Mouse (Mus musculus) neural tube, embryonic 13.5 days (tissue): ENCODE results near the gene Tmed1. TPM values are rescaled to one million over a fixed set of nuclear protein-coding genes. Genes with fewer than 3 reads are reported as not detected.
"Not testable (repeated sequence)": the region's sequence is repeated elsewhere in the genome, so short reads cannot be mapped to it uniquely, and the experiment has no call there.

ENCODE experiments used
- ATAC-seq: fragments of 200-750 bp; cut with Nextera tagmentation; 2 replicates; pipeline ENCODE4 v1.8.0; 2017; ENCODE audit warnings: low read depth, mild to moderate bottlenecking, moderate TSS enrichment, moderate library complexity
- H3K27ac ChIP-seq: fragments of 300-500 bp; sonication (generic); replicated peaks from 2 replicates; pipeline ENCODE4 v1.5.1; 2015; ENCODE audit warnings: moderate library complexity, mild to moderate bottlenecking, inconsistent platforms
- H3K27me3 ChIP-seq: fragments of 300-500 bp; sonication (generic); 2 replicates; pipeline ENCODE4 v1.6.1; 2015; ENCODE audit warnings: mild to moderate bottlenecking, inconsistent platforms
- H3K36me3 ChIP-seq: fragments of 300-500 bp; sonication (generic); 2 replicates; pipeline ENCODE4 v1.6.1; 2015; ENCODE audit warnings: mild to moderate bottlenecking, inconsistent platforms
- H3K4me1 ChIP-seq: fragments of 300-500 bp; sonication (generic); replicated peaks from 2 replicates; pipeline ENCODE4 v1.6.1; 2015; ENCODE audit warnings: inconsistent platforms
- H3K4me2 ChIP-seq: fragments of 300-500 bp; sonication (generic); 2 replicates; pipeline ENCODE4 v1.6.1; 2015; ENCODE audit warnings: inconsistent platforms, mild to moderate bottlenecking, moderate library complexity
- H3K4me3 ChIP-seq: fragments of 300-500 bp; sonication (generic); 2 replicates; pipeline ENCODE4 v1.5.1; 2015; ENCODE audit warnings: mild to moderate bottlenecking, inconsistent platforms
- H3K9ac ChIP-seq: fragments of 300-500 bp; sonication (generic); 2 replicates; pipeline ENCODE4 v1.6.1; 2015; ENCODE audit warnings: moderate library complexity, mild to moderate bottlenecking, inconsistent platforms
- H3K9me3 ChIP-seq: fragments of 300-500 bp; sonication (generic); 2 replicates; pipeline ENCODE4 v1.6.1; 2016; ENCODE audit warnings: inconsistent platforms
- WGBS: fragments of 180-500 bp; shearing (Covaris S2); methylation state at CpG from one replicate; pipeline ENCODE4 v1.1.7; 2015; 5-methylcytosine and 5-hydroxymethylcytosine counted together
- polyA plus RNA-seq: library from polyadenylated mRNA; unstranded; fragments of >200 nt; fragmentation: Nextera tagmentation; extraction: Ambion mirVana; gene quantifications from 2 replicates; pipeline ENCODE4 v1.2.1, GENCODE M21; 2015

The Tmed1 gene
- polyA plus RNA-seq, 1 experiment from 2014 or later, result 53.9 TPM

DNA sequence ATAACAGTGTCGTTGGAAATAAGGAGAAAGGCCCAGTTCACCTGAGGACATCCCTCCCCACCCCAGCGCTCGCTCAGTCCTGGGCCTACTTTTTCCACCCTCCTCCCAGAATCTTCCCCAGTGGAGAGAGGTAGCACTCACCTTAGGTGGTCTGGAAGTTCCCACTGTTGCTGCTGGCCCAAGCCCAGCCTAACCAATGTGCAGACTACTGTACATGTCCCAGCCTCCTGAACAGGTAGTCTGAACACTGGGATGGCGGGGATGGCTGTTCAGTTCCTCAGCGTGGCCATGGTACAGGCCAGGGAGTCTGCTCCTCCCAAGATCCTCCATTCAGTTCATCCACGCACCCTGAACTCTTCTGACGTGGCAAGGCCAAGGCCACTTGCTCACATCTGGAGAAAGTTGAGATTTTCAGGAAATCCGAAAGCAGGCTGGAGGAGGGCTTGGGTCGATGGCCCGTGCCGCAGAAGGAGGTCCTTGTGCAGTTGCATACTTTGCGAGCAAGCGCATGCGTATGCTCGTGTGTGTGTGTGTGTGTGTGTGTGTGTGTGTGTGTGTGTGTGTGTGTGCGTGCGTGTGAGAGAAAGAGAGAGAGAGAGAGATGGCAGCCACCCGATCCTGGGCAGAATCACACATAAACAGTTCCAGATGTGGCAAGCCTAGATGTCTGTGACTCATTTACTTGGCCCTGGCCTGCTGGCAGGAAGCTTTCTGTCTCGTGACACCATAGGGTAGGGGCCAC, 13.6 kb downstream of the Tmed1 start:
- H3K9me3 ChIP-seq, result no peaks in the 10 kb centered on the region
- no peak for ATAC-seq
- H3K4me1 ChIP-seq, result no peaks in the 10 kb centered on the region
- H3K27me3 ChIP-seq, result no peaks in the 10 kb centered on the region
- peak overlapping the region; percentile 13; the same call in 1 of the 2 replicates for H3K4me2 ChIP-seq
- H3K27ac ChIP-seq, result peak overlapping the region; percentile 42; the same call in 1 of the 2 replicates
- no peak overlapping the region for H3K9ac ChIP-seq
- 83% methylated on average over 19 of the region's 19 CpGs for WGBS
- no peak overlapping the region for H3K4me3 ChIP-seq
- peaks cover 56% of the 10 kb centered on the region for H3K36me3 ChIP-seq

DNA sequence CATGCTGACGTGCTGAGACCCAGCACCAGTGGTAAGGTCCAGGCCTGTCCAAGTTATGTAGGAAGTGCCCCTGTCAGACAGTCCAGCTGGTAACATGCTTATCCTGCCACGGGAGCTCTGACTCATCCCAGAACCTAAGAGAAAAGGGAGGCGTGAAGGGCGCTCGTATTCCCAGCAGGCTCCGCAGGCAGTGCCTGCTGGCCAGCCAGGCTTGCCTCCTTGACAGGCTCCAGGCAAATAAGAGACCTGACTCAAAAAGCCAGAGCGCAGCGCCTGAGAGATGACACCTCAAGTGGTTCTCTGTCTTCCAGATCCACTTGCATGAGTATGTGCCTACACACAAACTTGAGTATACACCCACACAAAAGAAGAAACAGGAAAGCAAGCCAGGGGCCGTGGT, 15.3 kb downstream of the Tmed1 start:
- no peak for ATAC-seq
- no peak overlapping the region for H3K4me3 ChIP-seq
- 89% methylated on average over 9 of the region's 9 CpGs for WGBS
- H3K36me3 ChIP-seq, result peaks cover 62% of the 10 kb centered on the region
- H3K9ac ChIP-seq, result no peak overlapping the region
- H3K9me3 ChIP-seq, result no peaks in the 10 kb centered on the region
- H3K4me1 ChIP-seq, result no peaks in the 10 kb centered on the region
- H3K4me2 ChIP-seq, result no peak overlapping the region
- H3K27ac ChIP-seq, result no peak overlapping the region
- H3K27me3 ChIP-seq, result no peaks in the 10 kb centered on the region

DNA sequence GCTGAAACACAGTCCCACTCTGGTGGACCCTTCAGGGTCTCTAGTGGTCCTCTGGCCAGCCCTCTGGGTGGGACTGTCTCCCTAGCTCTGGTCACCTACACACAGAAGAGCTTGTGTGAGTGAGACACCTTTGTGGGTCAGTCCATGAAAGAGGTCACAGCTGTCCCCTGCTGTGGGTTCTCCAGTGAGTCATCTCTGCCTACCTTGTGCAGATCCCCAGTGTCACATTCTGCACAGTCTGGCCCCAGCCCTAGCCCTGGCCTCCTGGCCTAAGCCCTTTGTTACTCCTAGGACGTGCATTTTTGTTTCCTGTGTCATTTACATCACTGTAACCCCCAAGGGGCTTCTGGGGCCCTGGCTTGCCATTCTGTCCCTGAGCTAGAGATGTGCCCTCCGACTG, 16.1 kb downstream of the Tmed1 start:
- Histone ChIP-seq H3K36me3 (peaks cover 61% of the 10 kb centered on the region), H3K9me3 (no peaks in the 10 kb centered on the region)

DNA sequence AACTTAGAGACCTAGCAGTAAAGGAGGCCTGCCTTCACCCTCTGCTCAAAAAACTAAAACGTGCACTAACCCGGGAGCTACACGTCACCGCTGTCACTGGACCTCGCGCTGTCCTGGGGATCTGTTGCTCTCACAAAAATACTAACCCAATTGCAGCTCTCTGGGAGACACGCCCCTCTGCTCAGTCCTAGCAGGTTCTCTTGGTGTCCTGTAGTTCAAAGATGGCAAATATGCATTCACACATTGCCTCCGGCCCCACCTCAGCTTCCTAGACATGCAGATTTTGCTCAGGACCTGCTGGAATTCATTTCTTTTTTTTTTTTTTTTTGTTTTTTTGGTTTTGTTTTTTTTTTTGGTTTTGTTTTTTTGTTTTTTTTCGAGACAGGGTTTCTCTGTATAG, 19.4 kb downstream of the Tmed1 start:
- Histone ChIP-seq H3K27ac (no peak overlapping the region), H3K36me3 (peaks cover 72% of the 10 kb centered on the region), H3K9me3 (no peaks in the 10 kb centered on the region), H3K4me1 (no peaks in the 10 kb centered on the region), H3K4me2 (no peak overlapping the region), H3K27me3 (no peaks in the 10 kb centered on the region), H3K9ac (no peak overlapping the region), H3K4me3 (no peak overlapping the region)
- no peak for ATAC-seq
- WGBS, result 94% methylated on average over 9 of the region's 9 CpGs

More for the DNA sequence above, 16.1 kb downstream of the Tmed1 start:
- 55% methylated on average over 2 of the region's 2 CpGs for WGBS
- no peak overlapping the region for H3K4me3 ChIP-seq
- H3K27ac ChIP-seq, result no peak overlapping the region
- ATAC-seq, result no peak
- H3K27me3 ChIP-seq, result no peaks in the 10 kb centered on the region
- no peak overlapping the region for H3K9ac ChIP-seq
- H3K4me1 ChIP-seq, result no peaks in the 10 kb centered on the region
- H3K4me2 ChIP-seq, result no peak overlapping the region

DNA sequence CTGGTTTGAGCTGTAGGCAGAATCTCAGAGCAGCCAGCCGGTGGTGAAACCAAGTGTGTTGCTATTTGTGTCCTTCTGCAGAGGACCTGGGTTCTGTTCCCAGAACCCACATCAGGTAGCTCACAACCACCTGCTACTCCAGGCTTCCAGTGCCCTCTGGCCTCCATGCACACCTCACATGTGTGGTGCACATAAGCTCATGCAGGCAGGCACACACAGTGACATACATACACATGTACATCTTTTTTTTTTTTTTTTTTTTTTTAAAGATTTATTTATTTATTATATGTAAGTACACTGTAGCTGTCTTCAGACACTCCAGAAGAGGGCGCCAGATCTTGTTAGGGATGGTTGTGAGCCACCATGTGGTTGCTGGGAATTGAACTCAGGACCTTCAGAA, 21.8 kb downstream of the Tmed1 start:
- H3K4me1 ChIP-seq, H3K27ac ChIP-seq, H3K27me3 ChIP-seq, H3K4me2 ChIP-seq, ATAC-seq, H3K9me3 ChIP-seq, H3K4me3 ChIP-seq, H3K9ac ChIP-seq: not testable (repeated sequence)
- WGBS, result 90% methylated on average over 1 of the region's 2 CpGs
- peaks cover 81% of the 10 kb centered on the region for H3K36me3 ChIP-seq

DNA sequence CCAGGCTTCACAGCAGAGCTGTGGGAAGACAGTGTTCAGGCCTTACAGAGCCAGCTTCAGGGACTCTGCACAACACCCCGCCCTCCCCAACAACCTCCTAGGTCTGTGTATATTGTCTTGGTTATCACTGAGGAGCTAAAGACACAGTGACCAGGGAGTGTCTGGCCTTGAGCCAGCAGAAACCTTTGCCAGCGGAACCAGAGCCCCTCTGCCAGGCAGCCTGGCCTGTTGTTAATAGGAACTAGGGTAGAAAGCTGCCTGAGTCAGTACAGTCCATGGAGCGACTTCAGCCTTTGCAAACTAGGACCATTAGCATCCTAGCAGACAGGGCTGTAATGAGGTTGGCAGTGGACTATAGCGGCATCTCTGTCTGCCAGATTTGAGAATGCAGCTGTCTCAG, 26.0 kb downstream of the Tmed1 start:
- H3K27me3 ChIP-seq, result no peaks in the 10 kb centered on the region
- 89% methylated on average over 4 of the region's 4 CpGs for WGBS
- no peaks in the 10 kb centered on the region for H3K4me1 ChIP-seq
- H3K9me3 ChIP-seq, result no peaks in the 10 kb centered on the region
- H3K4me2 ChIP-seq, result no peak overlapping the region
- H3K36me3 ChIP-seq, result peaks cover 90% of the 10 kb centered on the region
- H3K4me3 ChIP-seq, result no peak overlapping the region
- no peak overlapping the region for H3K9ac ChIP-seq
- ATAC-seq, result 0 out of 2 replicates have a peak, but pooled peaks have one; percentile 22
- H3K27ac ChIP-seq, result no peak overlapping the region

DNA sequence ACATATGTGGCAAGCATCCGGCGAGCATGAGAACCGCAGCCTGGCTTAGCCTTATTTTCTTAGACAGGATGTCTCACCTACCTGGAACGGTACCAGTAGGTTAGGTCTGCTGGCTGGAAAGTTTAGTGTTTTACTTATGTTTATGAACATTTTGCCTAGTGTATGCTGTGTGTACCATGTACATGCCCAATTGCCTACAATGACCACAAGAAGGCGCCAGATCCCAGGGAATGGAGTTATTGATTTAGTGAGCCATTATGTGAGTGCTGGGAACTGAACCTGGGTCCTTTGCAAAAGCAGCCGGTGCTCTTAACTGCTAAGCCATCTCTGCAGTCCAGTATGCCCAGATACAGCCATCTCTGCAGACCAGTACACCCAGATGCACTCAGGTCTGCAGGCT, 32.3 kb downstream of the Tmed1 start:
- no peak for ATAC-seq
- H3K4me2 ChIP-seq, result no peak overlapping the region
- H3K9me3 ChIP-seq, result no peaks in the 10 kb centered on the region
- WGBS, result 97% methylated on average over 6 of the region's 6 CpGs
- no peak overlapping the region for H3K4me3 ChIP-seq
- no peak overlapping the region for H3K27ac ChIP-seq
- H3K36me3 ChIP-seq, result peaks cover 98% of the 10 kb centered on the region
- no peaks in the 10 kb centered on the region for H3K27me3 ChIP-seq
- no peaks in the 10 kb centered on the region for H3K4me1 ChIP-seq
- no peak overlapping the region for H3K9ac ChIP-seq

DNA sequence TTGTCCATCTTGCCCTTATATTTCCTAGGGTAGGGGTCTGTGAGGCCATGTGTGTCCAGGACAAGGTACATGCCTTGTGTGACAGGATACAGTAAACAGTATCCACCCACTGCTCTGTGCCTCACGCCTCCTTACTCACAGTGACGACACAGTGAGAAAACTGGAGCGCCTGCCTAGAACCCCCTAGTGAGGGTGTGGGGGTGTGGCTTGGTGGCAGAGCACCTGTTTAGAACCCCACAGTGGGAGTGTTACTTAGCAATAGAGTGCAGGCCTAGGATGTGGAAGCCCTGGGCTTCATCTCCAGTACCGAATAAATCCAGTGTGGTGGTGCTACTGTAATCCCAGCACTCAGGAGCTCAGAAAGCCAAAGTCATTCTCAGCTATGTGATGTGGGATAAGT, 37.1 kb downstream of the Tmed1 start:
- H3K27me3 ChIP-seq, result no peaks in the 10 kb centered on the region
- no peak overlapping the region for H3K4me3 ChIP-seq
- no peak overlapping the region for H3K9ac ChIP-seq
- no peak for ATAC-seq
- no peaks in the 10 kb centered on the region for H3K4me1 ChIP-seq
- no peak overlapping the region for H3K27ac ChIP-seq
- peaks cover 96% of the 10 kb centered on the region for H3K36me3 ChIP-seq
- H3K4me2 ChIP-seq, result no peak overlapping the region
- H3K9me3 ChIP-seq, result no peaks in the 10 kb centered on the region
- 89% methylated on average over 4 of the region's 4 CpGs for WGBS

DNA sequence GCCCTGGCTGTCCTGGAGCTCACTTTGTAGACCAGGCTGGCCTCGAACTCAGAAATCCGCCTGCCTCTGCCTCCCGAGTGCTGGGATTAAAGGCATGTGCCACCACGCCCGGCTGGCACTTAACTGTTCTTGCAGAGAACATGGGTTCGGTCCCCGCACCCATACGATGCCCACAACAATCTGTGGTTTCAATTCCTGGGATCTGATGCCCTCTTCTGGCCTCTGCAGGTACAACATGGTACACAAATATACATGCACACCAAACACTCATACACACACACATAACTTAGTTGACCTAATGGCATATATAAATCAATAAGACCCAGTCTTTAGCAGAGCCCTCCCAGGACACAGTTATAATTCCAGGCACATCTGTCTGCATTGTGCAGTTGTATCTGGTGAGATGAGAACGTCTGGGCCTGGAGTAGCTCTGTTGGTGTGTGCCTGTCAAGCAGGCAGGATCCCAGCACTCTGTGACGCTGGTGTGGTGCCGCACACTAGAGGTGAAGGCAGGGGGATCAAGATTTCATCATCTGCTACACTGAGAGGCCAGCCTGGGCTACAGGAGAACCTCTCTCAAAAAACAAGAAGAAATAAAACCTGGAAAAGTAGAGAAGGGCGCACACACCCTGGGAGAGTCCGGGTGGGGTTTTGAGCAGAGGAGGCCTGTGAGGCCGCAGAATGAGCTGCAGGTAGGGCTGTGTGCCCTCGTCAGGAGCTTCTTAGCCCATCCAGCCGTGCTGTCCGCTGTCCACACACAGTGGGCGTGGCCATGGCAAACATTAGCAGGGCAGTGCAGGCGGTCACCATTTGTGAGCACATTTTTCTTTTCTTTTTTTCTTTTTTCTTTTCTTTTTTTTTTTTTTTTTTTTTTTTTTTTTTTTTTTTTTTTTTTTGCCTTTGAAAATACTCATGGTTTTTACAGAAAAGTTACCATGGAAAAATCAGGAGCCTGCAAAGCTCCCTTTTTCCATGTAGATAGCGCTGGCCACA, 40.7 kb downstream of the Tmed1 start:
- no peak overlapping the region for H3K4me2 ChIP-seq
- no peaks in the 10 kb centered on the region for H3K9me3 ChIP-seq
- WGBS, result 87% methylated on average over 20 of the region's 20 CpGs
- H3K4me3 ChIP-seq, result no peak overlapping the region
- H3K36me3 ChIP-seq, result peaks cover 90% of the 10 kb centered on the region
- ATAC-seq, result no peak
- no peaks in the 10 kb centered on the region for H3K27me3 ChIP-seq
- no peaks in the 10 kb centered on the region for H3K4me1 ChIP-seq
- no peak overlapping the region for H3K27ac ChIP-seq
- H3K9ac ChIP-seq, result no peak overlapping the region

DNA sequence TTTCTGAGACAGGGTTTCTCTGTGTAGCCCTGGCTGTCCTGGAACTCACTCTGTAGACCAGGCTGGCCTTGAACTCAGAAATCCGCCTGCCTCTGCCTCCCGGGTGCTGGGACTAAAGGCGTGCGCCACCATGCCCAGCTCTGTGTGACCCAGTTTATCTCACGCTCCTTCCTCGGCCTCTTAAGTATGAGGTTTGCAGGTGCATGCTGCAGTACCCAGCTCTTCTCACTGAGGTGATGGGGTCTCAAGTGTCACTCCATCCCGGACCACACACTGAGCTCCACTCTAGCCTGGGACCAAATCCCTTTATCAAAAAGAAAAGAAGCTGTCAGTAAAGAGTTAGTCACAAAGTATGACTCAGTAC, 45.5 kb downstream of the Tmed1 start:
- 94% methylated on average over 7 of the region's 7 CpGs for WGBS
- H3K36me3 ChIP-seq, result peaks cover 64% of the 10 kb centered on the region
- H3K27ac ChIP-seq, result not testable (repeated sequence)

DNA sequence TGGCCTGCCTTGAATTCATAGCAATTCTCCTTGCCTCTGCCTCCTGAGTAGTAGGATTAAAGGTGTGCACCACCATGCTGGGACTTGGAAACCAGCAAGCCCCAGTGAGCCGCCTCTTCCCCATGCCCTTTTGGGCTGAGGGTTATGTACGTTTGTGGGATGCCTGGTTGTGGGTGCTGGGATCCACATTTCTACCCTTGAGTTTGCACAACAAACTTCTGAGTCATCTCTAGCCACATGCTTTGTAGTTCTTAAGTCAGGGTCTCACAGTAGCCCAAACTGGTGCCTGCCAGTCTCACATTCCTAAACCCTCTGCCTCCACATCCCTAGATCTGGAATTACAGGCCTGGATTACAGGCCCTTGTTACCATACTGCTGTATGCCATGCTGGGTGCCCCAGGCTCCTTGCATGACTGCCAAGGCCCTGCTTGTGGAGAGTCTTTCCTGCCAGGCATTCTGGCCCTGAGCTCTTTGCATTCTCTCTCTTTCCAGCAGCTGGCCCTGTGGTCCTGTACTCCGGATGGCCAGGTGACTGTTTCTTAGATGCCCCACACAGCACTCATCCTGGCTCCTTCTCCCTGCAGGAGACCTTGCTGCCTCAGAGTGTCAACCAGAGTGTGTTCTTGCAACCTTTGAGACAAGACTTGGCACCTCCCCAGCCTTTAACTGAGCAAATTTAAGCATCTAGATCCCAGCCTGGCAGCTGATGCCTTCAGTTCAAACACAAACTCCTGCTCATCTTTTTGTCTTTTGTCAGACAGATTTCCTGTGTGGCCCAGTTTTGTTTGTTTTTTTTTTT, 46.1 kb downstream of the Tmed1 start:
- peaks cover 64% of the 10 kb centered on the region for H3K36me3 ChIP-seq
- H3K27me3 ChIP-seq, result no peaks in the 10 kb centered on the region
- H3K9me3 ChIP-seq, result no peaks in the 10 kb centered on the region
- H3K27ac ChIP-seq, result no peak overlapping the region
- ATAC-seq, result no peak
- 96% methylated on average over 3 of the region's 3 CpGs for WGBS
- H3K4me1 ChIP-seq, result 0 out of 2 replicates have a peak, but pooled peaks cover 9% of the 10 kb centered on the region
- no peak overlapping the region for H3K4me3 ChIP-seq
- H3K4me2 ChIP-seq, result no peak overlapping the region
- no peak overlapping the region for H3K9ac ChIP-seq

More for the DNA sequence above, 45.5 kb downstream of the Tmed1 start:
- not testable (repeated sequence) for H3K4me2 ChIP-seq, H3K9ac ChIP-seq, ATAC-seq, H3K4me3 ChIP-seq, H3K9me3 ChIP-seq, H3K27me3 ChIP-seq, H3K4me1 ChIP-seq
